Mouse (Mus musculus): ENCODE results near the gene Cul4a.
"Not testable (repeated sequence)": the region's sequence is repeated elsewhere in the genome, so short reads cannot be mapped to it uniquely, and the experiment has no call there.

- not testable (repeated sequence) for TF ChIP-seq CTCF (IDR thresholded peaks at IDR 0.05; ENCODE audit: low read depth, low read length); POLR2A (IDR thresholded peaks at IDR 0.05; ENCODE audit: extremely low read depth, insufficient read depth, low read length)
These were observed 29.8 kb upstream of the Cul4a start for GRCm38 (mm10) chr8:13075579-13075978.
